Mouse (Mus musculus): ENCODE measurements at regions not wholly inside any gene's neighbourhood (a gene's known extent, or its start where the extent isn't known, plus 50 kb on each side); places are given as distances from the start of the nearest gene placed in this dataset.

- no peaks in the 10 kb centered on the region for H3K27me3 ChIP-seq (ENCODE audit: insufficient read depth, low read length)
- H3K4me1 ChIP-seq (ENCODE audit: insufficient read depth, low read depth, low read length), result no peaks in the 10 kb centered on the region
- DNase-seq (ENCODE audit: low spot score), result no peak
- ATAC-seq (ENCODE audit: extremely low read depth, insufficient number of reproducible peaks, low FRiP score, poor library complexity, severe bottlenecking), result no peak
- H3K9me3 ChIP-seq (replicated peaks), result no peaks in the 10 kb centered on the region
- H3K36me3 ChIP-seq (replicated peaks), result no peaks in the 10 kb centered on the region
- H3K4me3 ChIP-seq (ENCODE audit: low read depth, low read length), result no peak overlapping the region
- TF ChIP-seq GATA2 (IDR thresholded peaks at IDR 0.05; ENCODE audit: borderline replicate concordance, low read depth, low read length) (no peak), POLR2AphosphoS5 (IDR thresholded peaks at IDR 0.05; ENCODE audit: insufficient replicate concordance, low read depth, low read length) (no peak), CTCF (IDR thresholded peaks at IDR 0.05; ENCODE audit: low read depth, low read length) (no peak), GATA1 (IDR thresholded peaks at IDR 0.05; ENCODE audit: borderline replicate concordance, low read length) (no peak), TAL1 (conservative IDR thresholded peaks at IDR 0.05; ENCODE audit: low read depth, low read length) (no peak)
Measured at GRCm38 (mm10) chr1:40907813-40908212, 102.4 kb downstream of the Tmem182 start.

GRCm38 (mm10) chr1:40913591-40913990 lies 108.2 kb downstream of the Tmem182 start:
- no peaks in the 10 kb centered on the region for H3K36me3 ChIP-seq (replicated peaks)
- H3K4me3 ChIP-seq (ENCODE audit: low read depth, low read length), result no peak overlapping the region
- TF ChIP-seq POLR2AphosphoS5 (IDR thresholded peaks at IDR 0.05; ENCODE audit: insufficient replicate concordance, low read depth, low read length), result no peak
- no peak for TF ChIP-seq CTCF (IDR thresholded peaks at IDR 0.05; ENCODE audit: low read depth, low read length)
- no peak for TF ChIP-seq GATA2 (IDR thresholded peaks at IDR 0.05; ENCODE audit: borderline replicate concordance, low read depth, low read length)
- no peak for TF ChIP-seq GATA1 (IDR thresholded peaks at IDR 0.05; ENCODE audit: borderline replicate concordance, low read length)
- TF ChIP-seq TAL1 (conservative IDR thresholded peaks at IDR 0.05; ENCODE audit: low read depth, low read length), result no peak
- ATAC-seq (ENCODE audit: extremely low read depth, insufficient number of reproducible peaks, low FRiP score, poor library complexity, severe bottlenecking), result no peak
- no peak for DNase-seq (ENCODE audit: low spot score)
- no peaks in the 10 kb centered on the region for H3K9me3 ChIP-seq (replicated peaks)
- H3K27me3 ChIP-seq (ENCODE audit: insufficient read depth, low read length), result no peaks in the 10 kb centered on the region
- no peaks in the 10 kb centered on the region for H3K4me1 ChIP-seq (ENCODE audit: insufficient read depth, low read depth, low read length)

- no peaks in the 10 kb centered on the region for H3K4me1 ChIP-seq (ENCODE audit: insufficient read depth, low read depth, low read length)
- TF ChIP-seq TAL1 (conservative IDR thresholded peaks at IDR 0.05; ENCODE audit: low read depth, low read length), result no peak
- TF ChIP-seq GATA2 (IDR thresholded peaks at IDR 0.05; ENCODE audit: borderline replicate concordance, low read depth, low read length), result no peak
- no peak for TF ChIP-seq GATA1 (IDR thresholded peaks at IDR 0.05; ENCODE audit: borderline replicate concordance, low read length)
- no peak for TF ChIP-seq CTCF (IDR thresholded peaks at IDR 0.05; ENCODE audit: low read depth, low read length)
- no peak for TF ChIP-seq POLR2AphosphoS5 (IDR thresholded peaks at IDR 0.05; ENCODE audit: insufficient replicate concordance, low read depth, low read length)
- H3K36me3 ChIP-seq (replicated peaks), result no peaks in the 10 kb centered on the region
- no peak for DNase-seq (ENCODE audit: low spot score)
- H3K4me3 ChIP-seq (ENCODE audit: low read depth, low read length), result no peak overlapping the region
- ATAC-seq (ENCODE audit: extremely low read depth, insufficient number of reproducible peaks, low FRiP score, poor library complexity, severe bottlenecking), result no peak
- H3K9me3 ChIP-seq (replicated peaks), result no peaks in the 10 kb centered on the region; the same call in 1 of the 2 replicates
- H3K27me3 ChIP-seq (ENCODE audit: insufficient read depth, low read length), result no peaks in the 10 kb centered on the region
Measured at GRCm38 (mm10) chr1:40924271-40924670, 118.9 kb downstream of the Tmem182 start.

- H3K4me3 ChIP-seq (ENCODE audit: low read depth, low read length), result no peak overlapping the region
- no peaks in the 10 kb centered on the region for H3K4me1 ChIP-seq (ENCODE audit: insufficient read depth, low read depth, low read length)
- H3K36me3 ChIP-seq (replicated peaks), result no peaks in the 10 kb centered on the region
- no peak for DNase-seq (ENCODE audit: low spot score)
- no peaks in the 10 kb centered on the region for H3K27me3 ChIP-seq (ENCODE audit: insufficient read depth, low read length)
- no peak for ATAC-seq (ENCODE audit: extremely low read depth, insufficient number of reproducible peaks, low FRiP score, poor library complexity, severe bottlenecking)
- no peak for TF ChIP-seq CTCF (IDR thresholded peaks at IDR 0.05; ENCODE audit: low read depth, low read length)
- no peak for TF ChIP-seq GATA1 (IDR thresholded peaks at IDR 0.05; ENCODE audit: borderline replicate concordance, low read length)
- TF ChIP-seq GATA2 (IDR thresholded peaks at IDR 0.05; ENCODE audit: borderline replicate concordance, low read depth, low read length), result no peak
- no peak for TF ChIP-seq TAL1 (conservative IDR thresholded peaks at IDR 0.05; ENCODE audit: low read depth, low read length)
- TF ChIP-seq POLR2AphosphoS5 (IDR thresholded peaks at IDR 0.05; ENCODE audit: insufficient replicate concordance, low read depth, low read length), result no peak
- no peaks in the 10 kb centered on the region; the same call in 1 of the 2 replicates for H3K9me3 ChIP-seq (replicated peaks)
Measured at GRCm38 (mm10) chr1:40924780-40925179, 119.4 kb downstream of the Tmem182 start.

- Histone ChIP-seq H3K36me3 (replicated peaks) (no peaks in the 10 kb centered on the region), H3K27me3 (ENCODE audit: insufficient read depth, low read length) (no peaks in the 10 kb centered on the region)
- TF ChIP-seq TAL1 (conservative IDR thresholded peaks at IDR 0.05; ENCODE audit: low read depth, low read length), result no peak
- TF ChIP-seq GATA1 (IDR thresholded peaks at IDR 0.05; ENCODE audit: borderline replicate concordance, low read length), result no peak
- no peak for TF ChIP-seq POLR2AphosphoS5 (IDR thresholded peaks at IDR 0.05; ENCODE audit: insufficient replicate concordance, low read depth, low read length)
- TF ChIP-seq GATA2 (IDR thresholded peaks at IDR 0.05; ENCODE audit: borderline replicate concordance, low read depth, low read length), result no peak
- TF ChIP-seq CTCF (IDR thresholded peaks at IDR 0.05; ENCODE audit: low read depth, low read length), result no peak
Measured at GRCm38 (mm10) chr1:40931374-40931773, 126.0 kb downstream of the Tmem182 start.

GRCm38 (mm10) chr1:40936729-40937128 lies 131.3 kb downstream of the Tmem182 start:
- H3K9me3 ChIP-seq (replicated peaks), result 0 out of 2 replicates have a peak, but pooled peaks cover 5% of the 10 kb centered on the region
- DNase-seq (ENCODE audit: low spot score) (no peak), ATAC-seq (ENCODE audit: extremely low read depth, insufficient number of reproducible peaks, low FRiP score, poor library complexity, severe bottlenecking) (no peak)
- no peaks in the 10 kb centered on the region for H3K27me3 ChIP-seq (ENCODE audit: insufficient read depth, low read length)
- H3K4me1 ChIP-seq (ENCODE audit: insufficient read depth, low read depth, low read length), result no peaks in the 10 kb centered on the region
- no peak overlapping the region for H3K4me3 ChIP-seq (ENCODE audit: low read depth, low read length)
- TF ChIP-seq CTCF (IDR thresholded peaks at IDR 0.05; ENCODE audit: low read depth, low read length) (no peak), POLR2AphosphoS5 (IDR thresholded peaks at IDR 0.05; ENCODE audit: insufficient replicate concordance, low read depth, low read length) (no peak), GATA1 (IDR thresholded peaks at IDR 0.05; ENCODE audit: borderline replicate concordance, low read length) (no peak), GATA2 (IDR thresholded peaks at IDR 0.05; ENCODE audit: borderline replicate concordance, low read depth, low read length) (no peak), TAL1 (conservative IDR thresholded peaks at IDR 0.05; ENCODE audit: low read depth, low read length) (no peak)
- H3K36me3 ChIP-seq (replicated peaks), result no peaks in the 10 kb centered on the region

More at GRCm38 (mm10) chr1:40931374-40931773, 126.0 kb downstream of the Tmem182 start:
- DNase-seq (ENCODE audit: low spot score) (no peak), ATAC-seq (ENCODE audit: extremely low read depth, insufficient number of reproducible peaks, low FRiP score, poor library complexity, severe bottlenecking) (no peak)
- 0 out of 2 replicates have a peak, but pooled peaks cover under 1% of the 10 kb centered on the region for H3K9me3 ChIP-seq (replicated peaks)
- no peak overlapping the region for H3K4me3 ChIP-seq (ENCODE audit: low read depth, low read length)
- H3K4me1 ChIP-seq (ENCODE audit: insufficient read depth, low read depth, low read length), result no peaks in the 10 kb centered on the region
